Mouse (Mus musculus) stomach, embryonic 15.5 days (tissue): ENCODE data around the gene Gm44965. TPM values are rescaled to one million over a fixed set of nuclear protein-coding genes. Genes with fewer than 3 reads are reported as not detected.
"Not testable (repeated sequence)": the region's sequence is repeated elsewhere in the genome, so short reads cannot be mapped to it uniquely, and the experiment has no call there.

ENCODE experiments used
- ATAC-seq: fragments of 200-750 bp; cut with Nextera tagmentation; 2 replicates; pipeline ENCODE4 v1.8.0; 2017; ENCODE audit warnings: low read depth, moderate number of reproducible peaks, moderate TSS enrichment; ENCODE audit not compliant: insufficient read depth, low FRiP score
- H3K27ac ChIP-seq: fragments of 300-500 bp; sonication (generic); 2 replicates; pipeline ENCODE4 v1.5.1; 2015; ENCODE audit warnings: mild to moderate bottlenecking, inconsistent platforms
- H3K27me3 ChIP-seq: fragments of 300-500 bp; sonication (generic); replicated peaks from 2 replicates; pipeline ENCODE4 v1.6.1; 2015; ENCODE audit warnings: inconsistent platforms
- H3K36me3 ChIP-seq: fragments of 300-500 bp; sonication (generic); 2 replicates; pipeline ENCODE4 v1.6.1; 2015; ENCODE audit warnings: inconsistent platforms
- H3K4me1 ChIP-seq: fragments of 300-500 bp; sonication (generic); 2 replicates; pipeline ENCODE4 v1.6.1; 2015; ENCODE audit warnings: inconsistent platforms
- H3K4me2 ChIP-seq: fragments of 300-500 bp; sonication (generic); 2 replicates; pipeline ENCODE4 v1.6.1; 2015; ENCODE audit warnings: mild to moderate bottlenecking, inconsistent platforms
- H3K4me3 ChIP-seq: fragments of 300-500 bp; sonication (generic); replicated peaks from 2 replicates; pipeline ENCODE4 v1.5.1; 2015; ENCODE audit warnings: inconsistent platforms
- H3K9ac ChIP-seq: fragments of 300-500 bp; sonication (generic); 2 replicates; pipeline ENCODE4 v1.6.1; 2015; ENCODE audit warnings: inconsistent platforms
- H3K9me3 ChIP-seq: fragments of 300-500 bp; sonication (generic); 2 replicates; pipeline ENCODE4 v1.6.1; 2016; ENCODE audit warnings: inconsistent platforms
- WGBS: fragments of 180-500 bp; shearing (Covaris S2); methylation state at CpG from one replicate; pipeline ENCODE4 v1.1.7; 2015; 5-methylcytosine and 5-hydroxymethylcytosine counted together
- polyA plus RNA-seq: library from polyadenylated mRNA; unstranded; fragments of >200 nt; fragmentation: Nextera tagmentation; extraction: Ambion mirVana; gene quantifications from 2 replicates; pipeline ENCODE4 v1.2.1, GENCODE M21; 2015

Gene Gm44965
- polyA plus RNA-seq, 1 experiment from 2014 or later = not detected

DNA sequence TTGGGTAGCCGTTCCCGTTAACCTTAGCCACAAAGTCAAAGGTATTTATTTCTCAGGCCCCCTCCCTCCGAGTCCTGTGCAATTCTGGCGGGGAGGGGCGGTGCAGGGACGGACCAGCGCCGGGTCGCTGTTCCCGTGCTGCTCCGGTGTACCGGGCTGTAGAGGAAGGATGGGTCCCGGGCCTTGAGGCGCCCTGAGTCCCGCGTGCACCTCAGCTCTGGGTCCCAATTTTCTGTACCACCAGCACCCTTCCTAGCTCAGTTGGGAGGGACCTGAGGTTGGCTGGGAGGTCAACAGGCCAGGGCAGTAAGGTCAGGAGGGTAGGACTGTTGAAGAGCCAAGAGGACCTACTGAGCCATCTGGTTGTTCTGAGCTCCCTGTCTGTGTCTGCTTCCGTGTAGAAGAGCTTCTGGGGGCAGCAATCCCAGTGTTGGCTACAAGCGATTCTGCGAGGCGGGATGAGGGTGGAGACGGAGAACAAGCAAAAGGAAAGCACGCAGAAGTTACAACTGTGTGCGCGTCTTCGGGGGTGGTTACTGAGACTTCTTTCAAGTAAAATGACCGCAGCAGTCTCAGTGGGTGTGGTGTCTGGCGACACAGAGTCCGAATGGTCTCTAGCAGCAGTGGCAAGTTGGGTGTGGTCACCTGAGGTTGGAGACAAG lies 8.5 kb downstream of the Gm44965 start:
- peak overlapping the region; percentile 60 for H3K4me3 ChIP-seq
- WGBS = under 1% methylated on average over 27 of the region's 28 CpGs

DNA sequence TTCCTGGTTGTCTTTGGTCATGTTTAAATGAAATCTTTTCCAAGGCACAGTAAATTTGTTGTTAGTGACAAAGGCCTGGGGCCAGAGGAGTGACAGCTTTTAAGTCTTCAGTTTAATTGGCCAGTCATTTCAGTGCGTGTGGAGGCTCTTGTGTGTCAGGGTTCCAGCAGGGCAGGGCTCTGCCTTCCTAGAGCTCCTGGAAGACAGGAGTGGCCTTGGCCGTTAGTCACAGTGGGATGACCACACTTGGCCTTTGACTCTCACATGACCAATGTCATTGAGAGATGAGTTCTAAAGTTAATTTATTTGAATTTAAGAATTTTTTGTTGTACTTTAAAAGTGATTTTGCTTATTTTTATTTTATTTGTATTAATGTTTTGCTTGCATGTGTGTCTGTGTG lies 14.4 kb downstream of the Gm44965 start:
- no peak overlapping the region for H3K4me3 ChIP-seq
- no peak overlapping the region for H3K27ac ChIP-seq
- H3K27me3 ChIP-seq = no peaks in the 10 kb centered on the region
- H3K36me3 ChIP-seq = 0 out of 2 replicates have a peak, but pooled peaks cover 2% of the 10 kb centered on the region
- H3K4me2 ChIP-seq = no peak overlapping the region
- 80% methylated on average over 2 of the region's 2 CpGs for WGBS
- no peak overlapping the region for H3K9ac ChIP-seq
- no peaks in the 10 kb centered on the region for H3K9me3 ChIP-seq
- H3K4me1 ChIP-seq = no peaks in the 10 kb centered on the region
- ATAC-seq = no peak

More for the DNA sequence above, 8.5 kb downstream of the Gm44965 start:
- peak; percentile 65; the same call in 1 of the 2 replicates for ATAC-seq
- Histone ChIP-seq H3K27me3 (no peaks in the 10 kb centered on the region), H3K9me3 (no peaks in the 10 kb centered on the region), H3K27ac (peak overlapping the region; percentile 73), H3K4me1 (0 out of 2 replicates have a peak, but pooled peaks cover 6% of the 10 kb centered on the region), H3K9ac (peak overlapping the region; percentile 38), H3K4me2 (peak overlapping the region; percentile 94), H3K36me3 (peaks cover 33% of the 10 kb centered on the region)

DNA sequence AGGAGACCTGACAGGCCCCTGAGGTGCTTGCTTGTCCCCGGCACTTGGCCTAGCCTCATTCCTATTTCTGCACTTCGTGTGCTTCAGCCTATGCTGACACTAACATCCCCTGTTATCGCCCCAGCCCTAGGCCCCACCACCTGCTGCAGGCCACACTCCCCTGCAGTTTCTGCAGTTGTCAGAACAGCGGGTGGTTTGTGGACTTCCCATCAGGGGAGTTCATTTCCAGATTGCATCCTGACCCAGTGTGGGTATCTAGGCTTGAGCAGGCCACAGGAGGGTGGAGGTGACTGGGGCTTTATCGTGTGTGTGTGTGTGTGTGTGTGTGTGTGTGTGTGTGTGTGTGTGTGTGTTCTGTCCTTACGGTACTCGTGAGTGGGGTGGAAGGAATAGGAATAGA lies 15.8 kb downstream of the Gm44965 start:
- WGBS = 76% methylated on average over 7 of the region's 7 CpGs
- no peak for ATAC-seq
- Histone ChIP-seq H3K27me3 (no peaks in the 10 kb centered on the region), H3K4me3 (no peak overlapping the region), H3K4me2 (no peak overlapping the region), H3K9ac (no peak overlapping the region), H3K9me3 (no peaks in the 10 kb centered on the region), H3K4me1 (no peaks in the 10 kb centered on the region), H3K27ac (no peak overlapping the region), H3K36me3 (peaks cover 11% of the 10 kb centered on the region; the same call in 1 of the 2 replicates)

DNA sequence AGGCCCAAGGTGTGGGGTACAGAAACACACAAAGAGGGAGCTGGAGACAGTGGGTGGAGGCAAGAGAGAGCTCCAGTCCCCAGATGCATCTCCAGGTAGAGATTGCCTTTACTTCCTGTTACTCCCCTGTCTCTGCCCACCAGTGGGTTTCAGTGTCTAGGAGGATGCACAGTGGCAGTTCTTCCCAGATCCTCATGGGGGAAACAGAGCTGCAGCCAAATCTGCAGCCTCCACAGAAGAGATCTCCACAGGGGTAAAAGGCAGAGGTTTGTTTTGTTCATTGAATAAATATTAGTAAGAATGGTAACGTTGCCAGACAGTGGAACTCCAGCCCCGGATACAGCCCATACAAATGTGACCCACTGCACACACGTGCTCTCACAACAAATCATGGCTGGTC lies 16.9 kb downstream of the Gm44965 start:
- Histone ChIP-seq H3K9ac (no peak overlapping the region), H3K4me3 (no peak overlapping the region), H3K27ac (no peak overlapping the region), H3K4me2 (no peak overlapping the region), H3K4me1 (no peaks in the 10 kb centered on the region), H3K9me3 (no peaks in the 10 kb centered on the region), H3K36me3 (peaks cover 11% of the 10 kb centered on the region; the same call in 1 of the 2 replicates), H3K27me3 (no peaks in the 10 kb centered on the region)
- 43% methylated on average over 3 of the region's 3 CpGs for whole genome bisulfite sequencing
- no peak for ATAC-seq

DNA sequence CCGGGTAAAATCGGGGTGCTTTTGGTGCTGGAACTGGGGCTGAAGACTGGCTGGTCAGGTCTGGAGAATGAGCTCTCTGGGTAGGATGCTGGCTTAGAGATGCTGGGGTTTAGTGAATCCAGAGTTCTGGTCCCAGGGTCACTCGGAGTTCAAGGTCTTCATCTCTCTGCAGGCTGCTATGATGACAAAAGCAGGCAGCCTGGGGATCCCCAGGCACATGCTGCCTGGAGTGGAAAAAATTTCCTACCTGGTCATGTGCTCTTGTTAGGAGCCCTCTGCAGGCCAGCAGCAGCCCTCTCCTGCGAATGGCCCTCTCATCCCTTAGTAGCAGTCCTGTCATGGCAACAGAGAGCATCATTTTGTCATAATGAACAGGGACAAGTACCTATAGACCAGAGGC lies 19.7 kb downstream of the Gm44965 start:
- ATAC-seq = no peak
- H3K36me3 ChIP-seq = peaks cover 11% of the 10 kb centered on the region; the same call in 1 of the 2 replicates
- H3K9ac ChIP-seq = no peak overlapping the region
- H3K4me2 ChIP-seq = no peak overlapping the region
- no peaks in the 10 kb centered on the region for H3K9me3 ChIP-seq
- WGBS = 91% methylated on average over 4 of the region's 4 CpGs
- no peaks in the 10 kb centered on the region for H3K4me1 ChIP-seq
- H3K27me3 ChIP-seq = no peaks in the 10 kb centered on the region
- H3K27ac ChIP-seq = no peak overlapping the region
- no peak overlapping the region for H3K4me3 ChIP-seq

DNA sequence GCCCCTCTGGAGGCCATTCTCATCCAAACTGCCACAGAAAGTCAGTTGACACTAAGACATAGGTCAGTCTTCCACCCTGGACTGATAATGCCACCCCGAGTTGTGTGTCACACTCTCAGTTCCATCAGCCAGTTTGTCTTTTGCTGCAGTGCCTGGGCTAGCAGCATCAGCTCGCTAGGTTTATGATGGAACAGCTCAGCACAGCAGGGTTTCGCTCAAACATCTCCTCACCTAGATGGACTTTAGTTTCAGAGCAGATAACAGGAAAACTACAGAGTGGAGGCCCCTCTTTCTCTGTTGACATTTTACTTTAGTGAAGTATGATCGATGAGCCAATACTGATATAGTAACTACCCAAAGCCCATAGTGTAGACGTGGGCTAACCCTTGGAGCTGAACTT lies 21.0 kb downstream of the Gm44965 start:
- Histone ChIP-seq H3K4me3 (no peak overlapping the region), H3K27ac (no peak overlapping the region), H3K27me3 (no peaks in the 10 kb centered on the region), H3K9me3 (no peaks in the 10 kb centered on the region), H3K9ac (no peak overlapping the region), H3K4me1 (no peaks in the 10 kb centered on the region), H3K36me3 (peaks cover 15% of the 10 kb centered on the region; the same call in 1 of the 2 replicates), H3K4me2 (no peak overlapping the region)
- ATAC-seq = no peak
- 86% methylated on average over 5 of the region's 5 CpGs for WGBS

DNA sequence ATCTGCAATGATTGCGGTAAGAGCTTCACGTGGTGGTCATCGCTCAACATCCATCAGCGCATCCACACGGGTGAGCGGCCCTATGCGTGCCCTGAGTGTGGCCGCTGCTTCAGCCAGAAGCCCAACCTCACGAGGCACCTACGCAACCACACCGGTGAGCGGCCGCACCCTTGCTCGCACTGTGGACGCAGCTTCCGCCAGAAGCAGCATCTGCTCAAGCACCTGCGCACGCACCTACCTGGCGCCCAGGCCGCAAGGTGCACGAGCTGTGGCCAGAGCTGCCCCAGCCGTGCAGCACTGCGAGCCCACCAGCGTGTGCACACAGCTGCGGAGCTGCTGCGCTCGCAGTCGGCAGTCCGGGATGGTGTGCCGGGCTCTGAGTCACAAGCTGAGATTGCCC lies 26.3 kb downstream of the Gm44965 start:
- Histone ChIP-seq H3K9ac (no peak overlapping the region), H3K9me3 (no peaks in the 10 kb centered on the region), H3K4me1 (no peaks in the 10 kb centered on the region), H3K36me3 (peaks cover 14% of the 10 kb centered on the region; the same call in 1 of the 2 replicates), H3K27me3 (no peaks in the 10 kb centered on the region), H3K27ac (no peak overlapping the region), H3K4me2 (no peak overlapping the region), H3K4me3 (no peak overlapping the region)
- ATAC-seq = no peak
- 92% methylated on average over 30 of the region's 30 CpGs for WGBS

DNA sequence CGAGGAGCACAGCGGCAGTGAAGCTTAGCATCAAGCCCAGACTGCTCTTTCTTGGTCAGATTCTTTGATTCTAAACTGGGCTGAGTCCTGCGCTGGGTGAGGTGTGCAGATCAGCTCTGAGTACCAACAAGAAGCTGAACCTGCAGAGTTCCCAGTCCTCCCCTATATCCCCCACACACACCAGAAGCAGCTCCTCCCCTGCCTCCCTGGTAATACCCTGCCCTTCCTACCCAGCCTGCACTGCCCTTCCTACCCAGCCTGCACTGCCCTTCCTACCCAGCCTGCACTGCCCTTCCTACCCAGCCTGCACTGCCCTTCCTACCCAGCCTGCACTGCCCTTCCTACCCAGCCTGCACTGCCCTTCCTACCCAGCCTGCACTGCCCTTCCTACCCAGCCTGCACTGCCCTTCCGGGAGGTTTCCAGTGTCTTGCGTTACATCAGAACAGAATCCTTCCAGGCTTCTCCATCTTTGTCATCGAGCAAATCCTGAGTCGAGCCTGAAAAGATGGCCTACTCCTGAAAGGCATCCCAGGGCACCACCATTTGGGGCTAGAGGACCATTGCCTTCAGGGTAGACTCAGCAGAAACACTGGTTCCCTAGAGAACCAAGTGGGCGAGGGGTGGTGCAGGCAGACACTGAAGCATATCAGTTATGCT lies 28.6 kb downstream of the Gm44965 start:
- WGBS = 89% methylated on average over 8 of the region's 8 CpGs
- peaks cover 14% of the 10 kb centered on the region; the same call in 1 of the 2 replicates for H3K36me3 ChIP-seq
- H3K4me2 ChIP-seq, ATAC-seq, H3K9me3 ChIP-seq, H3K9ac ChIP-seq, H3K4me1 ChIP-seq, H3K27me3 ChIP-seq, H3K4me3 ChIP-seq, H3K27ac ChIP-seq: not testable (repeated sequence)

DNA sequence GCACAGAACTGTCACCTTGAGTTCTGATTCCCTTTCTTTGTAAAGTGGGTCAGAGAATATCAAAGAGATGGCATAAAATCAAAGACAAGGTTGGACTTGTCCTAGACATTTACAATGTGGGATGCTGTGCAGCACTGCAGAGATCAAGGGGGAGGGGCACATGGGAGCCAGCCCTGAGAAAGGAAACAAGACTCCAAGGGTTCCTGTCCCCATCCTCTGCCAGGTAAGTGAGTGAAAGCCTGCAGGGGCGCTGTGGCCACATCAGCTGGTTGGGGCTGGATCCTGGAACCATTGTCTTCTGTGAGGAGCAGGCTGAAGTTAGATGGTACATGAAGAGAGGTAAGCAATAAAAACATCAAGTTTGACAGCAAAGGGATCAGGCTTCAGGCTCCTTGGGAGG lies 29.7 kb downstream of the Gm44965 start:
- 43% methylated on average over 1 of the region's 1 CpGs for WGBS
- Histone ChIP-seq H3K4me3 (no peak overlapping the region), H3K4me1 (peaks cover 9% of the 10 kb centered on the region; the same call in 1 of the 2 replicates), H3K4me2 (no peak overlapping the region), H3K9me3 (no peaks in the 10 kb centered on the region), H3K27me3 (peaks cover 16% of the 10 kb centered on the region; the same call in 1 of the 2 replicates), H3K36me3 (peaks cover 14% of the 10 kb centered on the region; the same call in 1 of the 2 replicates), H3K9ac (no peak overlapping the region), H3K27ac (no peak overlapping the region)
- no peak for ATAC-seq

DNA sequence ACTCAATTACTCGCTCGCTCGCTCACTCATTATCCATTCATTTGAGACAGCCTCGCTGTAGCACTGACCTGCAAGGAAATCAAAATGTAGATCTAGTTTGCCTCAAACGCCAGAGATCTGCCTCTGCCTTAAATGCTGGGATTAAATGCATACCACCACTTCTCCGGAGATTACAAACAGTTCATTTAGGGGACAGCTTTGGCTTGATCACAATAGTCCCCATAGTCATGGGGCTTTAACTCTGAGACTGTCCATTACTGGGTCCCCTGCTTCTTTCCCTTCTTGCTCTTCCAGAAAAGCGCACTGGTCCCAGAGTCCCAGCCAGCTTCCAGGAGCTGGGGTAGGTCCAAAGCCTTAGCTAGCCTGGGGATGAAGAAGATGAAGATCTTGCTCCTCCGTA lies 32.7 kb downstream of the Gm44965 start, which contains the start of gene AI854703:
TSS of gene AI854703 (plus strand) at position 301 of the 400 bp plus-strand sequence.
- Histone ChIP-seq H3K4me3 (peak within 1 kb of the TSS; percentile 47), H3K4me2 (peak within 1 kb of the TSS; percentile 89), H3K27me3 (peaks cover 27% of the 10 kb centered on the region), H3K9ac (peak within 1 kb of the TSS; percentile 45; the same call in 1 of the 2 replicates), H3K9me3 (no peaks in the 10 kb centered on the region), H3K36me3 (no peaks in the 10 kb centered on the region), H3K27ac (no peak within 1 kb of the TSS), H3K4me1 (peaks cover 19% of the 10 kb centered on the region)
- WGBS = 37% methylated on average over 8 of the region's 8 CpGs
- no peak for ATAC-seq

DNA sequence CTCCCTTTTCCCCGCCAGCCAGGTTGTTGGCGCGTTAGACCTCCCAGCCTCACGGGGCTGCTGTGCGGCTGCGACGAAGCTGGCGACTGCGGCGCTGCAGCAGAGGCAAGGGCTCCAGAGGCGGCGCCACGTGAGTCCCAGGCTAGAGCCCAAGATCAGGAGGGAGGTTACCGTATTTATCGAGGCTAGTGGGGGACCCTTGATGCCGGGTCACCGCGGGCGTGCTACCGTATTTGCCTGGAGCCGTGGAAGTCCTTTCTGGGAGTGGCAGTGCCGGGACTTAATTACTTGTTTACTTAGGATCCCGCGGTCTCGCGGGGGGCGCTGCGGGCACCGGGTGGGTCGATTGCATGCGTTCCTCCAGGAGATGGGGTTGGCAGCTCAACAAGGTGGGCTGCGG lies 33.2 kb downstream of the Gm44965 start:
- H3K27ac ChIP-seq = no peak overlapping the region
- no peak for ATAC-seq

DNA sequence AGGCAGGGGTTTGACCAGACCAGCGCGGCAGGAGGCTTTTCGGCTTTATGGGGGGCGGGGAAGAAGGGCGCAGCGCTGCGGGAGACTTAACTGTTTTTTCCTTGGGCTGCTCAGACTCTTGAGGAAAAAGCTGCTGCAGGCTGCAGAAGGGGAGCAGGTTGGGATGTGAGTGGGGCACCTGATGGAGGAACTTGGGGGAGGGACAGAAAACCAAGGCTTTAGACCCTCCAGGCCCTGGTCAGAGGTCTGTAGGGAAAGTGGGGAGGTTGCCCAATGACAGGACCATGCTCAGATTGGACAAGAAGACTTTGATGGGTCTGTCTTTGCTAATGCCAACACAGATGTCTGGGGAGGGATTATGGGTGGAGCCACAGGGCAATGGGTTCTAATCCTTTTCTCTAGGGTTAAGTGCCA lies 33.8 kb downstream of the Gm44965 start:
- Histone ChIP-seq H3K9ac (no peak overlapping the region), H3K27me3 (peaks cover 27% of the 10 kb centered on the region), H3K27ac (no peak overlapping the region), H3K4me1 (peaks cover 19% of the 10 kb centered on the region), H3K36me3 (no peaks in the 10 kb centered on the region), H3K4me3 (peak overlapping the region; percentile 47), H3K9me3 (no peaks in the 10 kb centered on the region), H3K4me2 (peak overlapping the region; percentile 89)
- no peak for ATAC-seq
- whole genome bisulfite sequencing = 8% methylated on average over 7 of the region's 7 CpGs

More for the DNA sequence above, 33.2 kb downstream of the Gm44965 start:
- H3K4me2 ChIP-seq = peak overlapping the region; percentile 89
- peaks cover 19% of the 10 kb centered on the region for H3K4me1 ChIP-seq
- no peaks in the 10 kb centered on the region for H3K36me3 ChIP-seq
- no peaks in the 10 kb centered on the region for H3K9me3 ChIP-seq
- H3K27me3 ChIP-seq = peaks cover 27% of the 10 kb centered on the region
- under 1% methylated on average over 32 of the region's 32 CpGs for WGBS
- H3K4me3 ChIP-seq = peak overlapping the region; percentile 47
- H3K9ac ChIP-seq = peak overlapping the region; percentile 45; the same call in 1 of the 2 replicates
